Mouse (Mus musculus) E14TG2a.4 (cell line): Measurements from ENCODE around the gene Fam192a.

ENCODE experiments used
- CTCF ChIP-seq: conservative IDR thresholded peaks from 2 replicates; pipeline ENCODE4 v1.5.1; 2014; ENCODE audit warnings: low read length
- NANOG ChIP-seq: IDR thresholded peaks from 2 replicates; pipeline ENCODE4 v1.6.1; 2014; ENCODE audit warnings: borderline replicate concordance, low read length, mixed read lengths
- POU5F1 ChIP-seq: IDR thresholded peaks from 2 replicates; pipeline ENCODE4 v1.6.1; 2014; ENCODE audit warnings: low read length, borderline replicate concordance

- TF ChIP-seq CTCF (no peak), POU5F1 (no peak), NANOG (no peak)
Observed at GRCm38 (mm10) chr8:94566033-94566432, 35.8 kb downstream of the Fam192a start.
